Mouse (Mus musculus) kidney, adult 2 months (tissue): Measurements from ENCODE around the gene Mxra7.

Source experiments
- CTCF ChIP-seq: fragments of 200-500 bp; conservative IDR thresholded peaks from 2 replicates; pipeline ENCODE4 v1.5.1; 2011; ENCODE audit warnings: low read depth, mild to moderate bottlenecking, control low read depth, low read length, moderate library complexity, mixed read lengths; ENCODE audit not compliant: insufficient read depth, insufficient read length
- POLR2A ChIP-seq: fragments of 200-500 bp; IDR thresholded peaks from one replicate; pipeline ENCODE4 v1.6.1; 2011; ENCODE audit warnings: low read depth, low read length, control low read depth

GRCm38 (mm10) chr11:116823255-116823654, 4.6 kb downstream of the Mxra7 start:
- TF ChIP-seq CTCF = no peak
- TF ChIP-seq POLR2A = no peak
